Mouse (Mus musculus) lung, postnatal 4 days (tissue): ENCODE results near the gene Bst2.

Experiments used
- DNase-seq, 2 experiments: peaks; one replicate each; pipeline ENCODE4 v3.0.0; 2021

The Bst2 gene

DNA sequence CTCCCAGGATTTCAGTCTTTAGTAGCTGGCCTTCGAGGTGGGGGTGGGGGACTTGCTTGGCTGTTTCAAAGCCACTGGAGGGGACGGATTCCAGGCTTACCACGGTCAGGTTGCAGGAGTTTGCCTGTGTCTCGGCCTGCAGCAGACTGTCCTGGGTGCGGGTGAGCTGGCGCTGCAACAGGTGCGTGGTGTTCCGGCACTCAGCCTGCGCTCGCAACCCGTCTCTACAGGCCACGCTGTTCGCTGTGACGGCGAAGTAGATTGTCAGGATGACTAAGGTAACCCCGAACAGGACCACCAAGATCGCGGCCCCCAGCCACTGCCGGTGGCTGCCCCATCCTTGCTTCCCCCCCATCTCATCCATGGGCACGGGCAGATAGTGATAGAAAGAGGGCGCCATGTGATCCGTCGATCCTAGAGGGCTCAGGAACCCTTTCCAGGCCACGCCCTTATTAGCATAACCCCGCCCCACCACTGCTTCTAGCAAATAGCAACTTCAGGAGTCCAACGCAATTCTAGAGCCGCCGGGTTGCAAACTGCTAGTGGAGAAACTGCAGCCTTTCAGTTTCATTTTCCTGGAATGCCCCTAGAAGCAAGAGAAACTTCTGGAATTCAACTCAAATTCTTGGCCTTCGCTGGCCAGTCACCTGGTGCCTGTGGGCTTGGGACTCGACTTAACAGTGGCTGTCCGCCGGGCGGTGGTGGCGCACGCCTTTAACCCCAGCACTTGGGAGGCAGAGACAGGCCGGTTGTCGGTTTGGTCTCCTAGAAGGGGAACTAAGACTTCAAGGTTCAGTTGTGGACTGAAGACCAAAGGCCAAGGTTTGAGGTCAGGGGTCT, at the start of gene Bst2:
Gene Bst2, minus strand, starts transcription at position 429 of the 840 bp plus-strand sequence.
- peak; percentile 91 to 92 for DNase-seq

DNA sequence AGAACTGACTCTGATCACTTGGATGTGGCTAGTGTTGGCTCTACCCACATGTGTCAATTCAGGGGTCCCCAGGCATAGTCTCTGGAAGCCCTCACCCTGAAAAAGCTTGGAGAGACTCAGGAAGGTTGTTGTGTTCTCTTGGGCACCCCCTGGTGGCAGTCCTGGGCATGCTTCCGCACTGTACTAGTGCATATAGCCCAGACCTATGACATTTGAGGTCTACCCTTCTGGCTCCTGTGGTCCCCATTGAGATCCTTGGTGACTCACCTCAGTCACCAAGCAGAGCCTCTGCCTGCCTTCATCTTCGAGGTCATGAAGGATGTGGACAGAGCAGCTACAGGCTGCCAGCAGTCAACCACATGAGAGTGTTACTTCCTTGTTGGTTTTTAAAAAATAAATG, 49.6 kb upstream of the Bst2 start:
- peak in 1 of 2 experiments; percentile 65 for DNase-seq

DNA sequence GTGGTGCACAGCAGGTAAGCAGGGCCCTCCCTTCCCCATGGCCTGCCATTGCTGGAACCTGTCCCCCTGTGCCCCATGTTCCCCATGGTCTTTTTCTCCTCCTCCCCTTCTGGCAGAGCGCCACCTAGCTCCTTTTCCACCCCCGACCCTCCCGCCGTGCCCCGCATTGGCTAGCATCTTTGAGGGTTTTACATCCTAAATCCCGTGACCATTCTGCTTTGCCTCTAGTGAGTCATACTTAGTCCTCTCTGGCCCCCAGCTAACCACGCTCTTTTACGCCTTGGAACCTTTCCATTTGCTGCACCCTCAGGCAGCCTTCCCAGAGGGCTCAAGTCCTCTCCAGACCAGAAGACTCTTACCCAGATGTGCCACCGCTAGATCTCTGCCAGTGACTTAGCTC, 42.9 kb upstream of the Bst2 start:
- no peak for DNase-seq

DNA sequence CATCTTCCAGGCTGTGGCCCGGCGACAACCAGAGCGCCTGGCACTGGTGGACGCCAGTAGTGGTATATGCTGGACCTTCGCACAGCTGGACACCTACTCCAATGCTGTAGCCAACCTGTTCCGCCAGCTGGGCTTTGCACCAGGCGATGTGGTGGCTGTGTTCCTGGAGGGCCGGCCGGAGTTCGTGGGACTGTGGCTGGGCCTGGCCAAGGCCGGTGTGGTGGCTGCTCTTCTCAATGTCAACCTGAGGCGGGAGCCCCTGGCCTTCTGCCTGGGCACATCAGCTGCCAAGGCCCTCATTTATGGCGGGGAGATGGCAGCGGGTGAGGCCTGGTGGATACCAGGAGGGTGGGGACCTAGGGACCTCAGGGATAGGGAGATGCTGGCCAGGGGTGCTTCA, 42.2 kb upstream of the Bst2 start:
- no peak for DNase-seq

DNA sequence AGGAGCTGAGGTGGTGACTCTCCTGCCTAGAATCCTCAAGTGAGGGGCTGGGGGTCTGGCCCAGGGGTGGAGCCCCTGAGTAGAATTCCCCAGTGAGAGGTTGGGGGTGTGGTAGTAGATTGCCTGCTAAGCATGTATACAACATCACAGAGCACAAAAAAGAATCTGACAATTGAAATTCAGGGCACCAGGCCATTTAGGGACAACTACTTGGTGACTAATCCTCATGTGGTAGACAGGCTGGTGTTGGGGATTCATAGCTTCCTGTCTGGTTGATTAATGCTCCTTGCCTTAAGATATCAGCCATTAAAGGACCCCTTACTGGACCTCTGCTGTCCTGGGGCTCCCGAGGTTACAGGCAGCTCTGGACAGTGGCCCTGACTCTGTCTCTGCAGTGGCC, 41.8 kb upstream of the Bst2 start:
- DNase-seq = no peak

DNA sequence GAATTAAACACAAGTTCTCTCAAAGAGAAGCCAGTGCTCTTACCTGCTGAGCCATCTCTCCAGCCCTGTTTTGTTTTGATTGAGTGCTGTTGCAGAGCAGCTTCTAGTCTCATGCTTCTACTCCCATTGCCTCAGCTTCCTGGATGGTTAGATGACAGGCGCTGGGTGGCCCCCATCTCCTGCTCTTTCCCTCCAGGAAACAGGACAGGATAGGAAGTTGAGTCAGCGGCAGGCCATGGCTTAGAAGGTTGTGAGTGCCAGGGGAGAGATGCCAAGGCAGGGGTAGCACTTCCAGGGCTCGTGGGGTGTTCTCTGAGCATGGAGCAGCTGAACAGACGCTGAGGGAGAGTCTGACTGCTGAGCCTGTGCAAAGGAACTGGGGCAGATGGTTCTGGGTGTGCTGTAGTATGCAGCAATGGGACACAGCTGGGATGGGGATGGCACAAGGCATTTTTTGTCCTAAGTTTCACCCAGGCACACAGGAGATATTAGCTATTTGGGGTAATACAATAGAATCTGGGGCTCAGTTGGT, 40.7 kb upstream of the Bst2 start:
- no peak for DNase-seq

DNA sequence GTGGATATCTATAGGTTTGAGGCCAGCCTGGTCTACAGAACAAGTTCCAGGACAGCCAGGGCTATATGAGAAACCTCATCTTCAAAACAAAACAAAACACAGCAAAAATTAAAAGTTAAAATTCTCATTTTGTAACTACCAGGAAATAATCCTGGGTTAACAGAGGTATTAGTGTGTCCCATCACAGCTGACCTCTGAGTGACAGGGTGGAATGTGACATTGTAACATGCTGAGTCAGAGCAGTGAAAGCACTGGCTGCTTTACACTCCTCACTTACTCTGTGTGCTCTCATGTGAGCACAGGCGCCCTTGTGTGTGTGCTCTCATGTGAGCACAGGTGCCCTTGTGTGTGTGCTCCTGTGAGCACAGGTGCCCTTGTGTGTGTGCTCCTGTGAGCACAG, 37.8 kb upstream of the Bst2 start:
- no peak for DNase-seq

DNA sequence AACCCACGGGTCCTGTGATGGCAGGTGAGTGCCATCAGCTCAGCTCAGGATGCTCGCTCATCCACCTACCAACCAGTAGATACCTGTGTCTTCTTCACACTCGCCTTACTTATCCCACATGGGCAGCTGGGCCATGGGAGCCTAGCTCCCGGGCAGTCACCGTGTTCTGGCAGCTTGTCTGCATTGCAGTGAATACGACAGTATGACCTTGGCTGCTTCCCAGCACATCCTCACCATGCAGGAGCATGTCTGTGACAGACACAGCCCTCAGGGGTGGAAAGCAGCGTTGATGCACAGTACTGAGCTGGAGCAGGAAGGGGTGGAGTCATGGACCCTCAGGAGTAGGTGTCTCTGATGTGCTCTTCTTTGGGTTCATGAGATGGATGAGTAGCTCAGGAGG, 37.2 kb upstream of the Bst2 start:
- no peak for DNase-seq

DNA sequence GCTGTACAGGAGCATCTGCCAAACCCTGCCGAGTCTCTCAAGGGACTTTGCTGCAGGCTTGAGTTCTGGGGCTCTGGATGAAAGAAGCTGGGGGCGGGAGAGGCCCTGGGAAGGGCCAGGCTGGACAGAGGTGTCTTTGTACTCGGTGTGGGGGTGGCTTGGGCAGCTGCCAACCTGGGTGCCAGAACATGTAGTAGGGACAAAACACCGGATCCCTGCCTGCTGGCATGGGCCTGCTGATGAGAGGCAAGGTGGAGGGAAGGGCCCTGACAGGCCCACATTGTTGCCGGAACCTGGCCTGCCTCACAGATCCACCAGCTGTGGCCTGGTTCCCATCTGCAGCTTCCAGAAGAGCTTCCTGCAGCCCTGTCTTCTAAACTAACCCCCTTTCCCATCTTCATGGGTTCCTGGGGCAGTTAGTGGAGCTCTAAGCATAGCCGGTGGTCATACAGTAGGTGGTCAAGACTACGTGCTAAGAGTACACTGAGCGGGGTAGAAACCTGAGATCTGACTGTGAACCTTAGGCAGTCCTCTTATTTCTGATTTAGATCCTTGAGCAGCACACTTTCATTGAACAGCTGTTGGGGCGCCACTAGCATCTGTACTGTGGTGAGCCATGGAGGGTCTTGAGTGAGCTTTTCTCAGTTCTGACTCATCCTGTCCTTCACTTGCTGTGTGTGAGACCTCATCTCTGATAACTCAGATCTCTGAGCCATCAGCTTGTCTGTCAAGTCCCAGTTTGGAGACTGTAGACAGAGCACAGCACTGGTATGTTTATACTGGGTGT, 35.8 kb upstream of the Bst2 start:
- DNase-seq = peak in 1 of 2 experiments; percentile 69

DNA sequence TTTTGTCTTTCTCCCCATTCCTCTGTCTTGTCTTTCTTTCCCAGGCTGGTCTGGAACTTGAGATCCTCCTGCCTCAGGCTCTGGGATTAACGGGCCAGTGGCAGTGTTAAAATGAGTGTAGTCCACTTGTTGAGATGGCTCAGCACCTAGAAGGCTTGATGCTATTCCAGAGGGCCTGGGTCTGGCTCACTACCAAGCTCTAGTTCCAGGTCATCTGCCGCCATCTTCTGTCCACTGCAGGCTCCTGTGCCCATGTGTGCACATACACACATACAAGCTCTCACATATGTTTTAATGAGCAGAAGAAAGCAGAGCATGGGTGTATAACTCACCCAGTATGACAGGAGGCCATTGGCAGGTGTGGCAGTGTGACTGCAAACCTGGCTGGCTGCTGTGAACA, 34.8 kb upstream of the Bst2 start:
- DNase-seq = no peak

DNA sequence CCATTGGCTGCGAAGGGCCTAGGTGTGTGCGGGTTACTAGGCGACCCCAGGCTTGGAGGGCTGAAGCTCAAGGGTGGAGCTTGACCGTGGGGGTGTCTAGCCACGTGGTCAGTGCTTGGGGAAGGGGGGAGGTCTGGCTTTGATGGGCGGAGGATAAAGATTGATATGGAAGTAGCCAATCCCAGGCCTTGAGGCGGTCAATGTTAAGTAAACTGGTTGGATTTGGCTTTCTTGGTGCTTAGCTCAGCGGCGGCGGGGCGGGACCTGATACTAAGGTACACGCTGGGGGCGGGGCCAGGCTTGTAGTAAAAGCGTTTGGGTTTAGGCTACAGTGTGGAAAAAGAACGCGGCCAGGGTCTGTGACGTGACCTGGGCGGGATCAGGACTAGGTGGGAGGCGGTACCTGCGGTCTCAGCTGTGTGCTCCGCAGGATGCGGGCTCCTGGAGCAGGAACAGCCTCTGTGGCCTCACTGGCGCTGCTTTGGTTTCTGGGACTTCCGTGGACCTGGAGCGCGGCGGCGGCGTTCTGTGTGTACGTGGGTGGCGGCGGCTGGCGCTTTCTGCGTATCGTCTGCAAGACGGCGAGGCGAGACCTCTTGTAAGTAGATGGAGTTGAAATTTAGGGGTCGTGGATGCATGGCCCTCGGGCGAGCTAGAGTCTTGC, 33.2 kb upstream of the Bst2 start:
- DNase-seq = peak; percentile 93 to 96

DNA sequence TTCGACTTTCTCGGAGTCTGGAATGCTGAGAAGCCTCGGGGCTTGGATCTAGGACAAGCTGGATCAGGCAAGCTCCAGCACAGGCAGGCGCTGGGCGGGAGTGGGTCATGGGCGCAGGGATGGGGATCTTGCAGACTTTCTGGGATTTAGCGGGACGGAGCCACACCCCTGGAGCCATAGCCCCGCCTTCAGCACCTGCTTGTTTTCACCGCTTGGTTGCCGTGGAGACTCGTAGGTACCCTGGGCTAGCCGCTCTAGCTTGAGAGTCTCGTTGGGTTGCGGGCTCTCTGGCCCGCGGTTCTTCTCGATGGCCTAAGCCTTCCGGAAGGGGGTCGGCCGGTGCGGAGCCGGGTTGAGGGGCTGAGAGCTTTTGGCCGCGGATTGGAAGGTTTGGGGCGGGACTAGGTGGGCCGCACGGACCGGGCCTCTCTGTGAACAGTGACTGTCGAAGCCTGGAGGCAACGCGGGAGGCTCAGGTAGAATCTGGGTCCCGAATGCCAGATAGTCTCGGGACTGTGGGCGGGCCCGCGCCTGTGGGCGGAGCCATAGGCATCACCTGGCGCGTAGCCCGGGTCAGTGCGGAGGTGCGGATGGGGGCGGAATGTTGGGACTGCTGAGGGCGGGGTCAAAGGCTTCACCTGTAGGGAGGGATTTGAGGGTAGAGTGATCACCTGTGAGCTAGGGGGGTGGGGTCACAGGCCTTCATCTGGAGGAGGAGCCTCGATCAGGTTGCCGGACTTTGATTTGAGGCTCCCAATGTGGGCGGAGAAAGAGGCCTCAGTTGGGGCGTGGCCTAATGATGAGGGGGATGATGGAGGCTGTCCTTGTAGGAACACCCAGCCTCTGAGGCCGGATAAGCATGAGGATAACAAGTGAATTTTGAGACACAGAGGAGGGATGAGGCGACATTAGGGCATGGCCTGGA, 32.4 kb upstream of the Bst2 start:
- DNase-seq = peak; percentile 90 to 93

DNA sequence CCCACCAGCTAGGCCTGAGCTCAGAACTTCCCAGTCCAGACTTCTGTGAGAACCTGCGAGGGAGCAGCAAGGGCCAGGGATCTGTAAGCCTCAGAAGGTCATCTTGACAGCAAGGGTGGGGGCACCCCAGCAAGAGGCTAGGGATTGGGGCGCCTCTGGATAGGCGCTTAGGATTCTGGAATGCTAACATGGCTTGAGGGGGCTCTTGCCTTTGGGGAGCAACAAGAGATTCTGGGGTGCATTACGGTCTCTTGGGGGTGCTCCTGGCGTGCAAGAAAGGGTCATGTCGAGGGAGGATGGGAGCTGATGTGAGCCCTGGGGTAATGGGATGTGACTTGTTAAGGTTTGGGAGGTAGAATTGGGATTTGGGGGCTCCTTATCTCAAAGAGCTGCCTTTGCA, 31.7 kb upstream of the Bst2 start:
- DNase-seq = no peak

DNA sequence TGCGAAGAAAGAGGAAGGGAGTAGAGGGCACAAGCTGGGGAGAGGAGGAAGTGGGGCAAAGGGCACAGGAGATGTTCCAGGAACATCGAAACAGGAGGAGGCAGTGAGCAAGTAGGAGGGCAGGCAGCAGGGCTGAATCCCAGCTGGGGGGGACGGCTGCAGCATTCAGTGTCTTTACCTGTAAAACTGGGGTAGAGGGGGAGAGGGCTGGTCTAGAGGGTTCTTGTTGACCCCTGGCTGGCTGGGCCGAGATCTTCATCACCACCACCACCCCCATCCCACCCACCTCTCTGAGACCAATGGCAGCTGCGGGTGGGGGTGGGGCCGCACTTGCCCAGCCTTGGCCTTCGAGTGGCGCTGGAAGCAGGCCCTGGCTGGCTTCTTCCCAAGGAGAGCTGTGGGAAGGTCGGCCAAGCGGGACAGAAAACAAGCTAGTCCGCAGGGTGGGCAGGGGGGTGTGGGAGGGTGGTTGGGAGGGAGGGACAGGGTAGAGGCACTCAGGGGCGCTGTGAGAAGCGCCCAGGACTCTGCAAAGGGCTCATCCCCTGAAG, 31.2 kb upstream of the Bst2 start, which contains the start of gene Slc27a1:
Gene Slc27a1, plus strand, starts transcription at position 496 of the 551 bp plus-strand sequence.
- DNase-seq = peak; percentile 65 to 82

DNA sequence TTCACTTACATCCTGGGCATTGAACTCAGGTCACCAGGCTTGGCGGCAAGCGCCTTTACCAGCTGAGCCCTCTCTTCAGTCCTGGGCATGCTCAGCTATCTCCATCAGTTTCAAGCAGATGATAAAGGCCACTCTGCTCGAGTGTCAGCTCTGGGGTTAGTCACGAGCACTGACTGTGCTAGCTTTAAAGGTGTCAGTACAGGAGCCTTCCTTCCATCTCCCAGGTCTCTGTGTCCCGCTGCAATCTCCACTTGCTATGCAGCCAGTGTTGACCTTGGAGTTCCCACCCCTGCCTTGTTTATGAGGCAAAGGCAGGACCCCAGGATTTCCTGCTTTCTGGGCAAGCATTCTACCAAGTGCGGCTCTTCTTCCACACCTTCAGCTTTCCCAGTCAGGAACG, 30.3 kb upstream of the Bst2 start:
- no peak for DNase-seq

DNA sequence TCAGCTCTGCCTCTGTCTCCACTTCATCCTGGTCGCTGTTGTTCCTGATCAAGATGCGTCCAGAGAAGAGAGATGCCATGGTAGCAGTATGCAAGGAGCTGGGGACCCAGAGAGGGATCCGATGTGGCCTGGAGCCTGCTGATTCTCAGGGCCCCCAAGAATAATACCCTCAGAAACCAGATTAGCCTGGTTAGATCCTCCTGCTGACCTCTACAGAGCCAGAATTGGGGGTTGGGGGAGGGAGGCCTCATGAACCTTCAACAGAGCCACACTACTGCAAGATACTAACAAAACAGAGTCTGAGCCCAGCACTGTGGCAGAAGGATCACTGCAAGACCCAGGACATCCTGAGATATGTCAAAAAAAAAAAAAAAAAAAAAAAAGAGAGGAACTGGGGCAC, 29.2 kb upstream of the Bst2 start, which contains the start of gene Nxnl1:
Gene Nxnl1, minus strand, starts transcription at position 101 of the 400 bp plus-strand sequence.
- DNase-seq = no peak

DNA sequence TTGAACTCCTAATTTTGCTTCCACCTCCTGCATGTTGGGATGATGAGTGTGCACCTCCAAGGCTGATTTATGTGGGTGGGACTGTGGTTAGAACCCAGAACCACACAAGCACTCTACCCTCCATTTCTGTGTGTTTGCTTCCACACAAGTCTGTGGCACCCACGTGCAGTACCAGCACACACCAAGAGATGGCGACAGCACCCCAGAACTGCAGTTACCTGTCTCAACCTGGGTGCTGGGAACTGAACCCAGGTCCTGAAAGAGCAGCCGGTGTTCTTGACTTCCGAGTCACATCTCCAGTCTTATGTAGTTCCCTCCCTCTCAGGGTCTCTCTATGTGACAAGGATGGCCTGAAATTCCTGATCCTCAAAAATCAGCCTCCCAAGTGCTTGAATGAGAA, 26.7 kb upstream of the Bst2 start:
- DNase-seq = no peak

DNA sequence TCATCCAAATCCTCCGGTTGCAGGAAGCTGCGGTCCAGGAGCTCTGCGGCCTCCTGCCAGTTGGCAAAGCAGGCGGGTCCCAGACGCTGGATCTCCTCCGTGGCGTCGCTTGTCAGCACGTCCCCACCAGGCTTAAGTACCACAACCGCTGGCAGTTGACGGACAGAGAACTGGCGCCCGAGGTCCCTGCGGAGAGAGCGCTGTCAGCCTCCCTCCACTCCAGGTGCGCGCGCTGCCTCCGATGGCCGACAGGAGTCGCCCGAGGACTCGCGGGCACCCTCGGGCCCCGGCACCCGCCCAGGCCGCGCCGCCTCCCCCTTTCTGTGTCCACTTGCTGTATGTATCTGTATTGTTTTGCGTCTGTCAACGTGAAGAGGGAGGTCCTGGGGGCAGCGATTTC, 25.5 kb upstream of the Bst2 start:
- peak; percentile 84 to 90 for DNase-seq

DNA sequence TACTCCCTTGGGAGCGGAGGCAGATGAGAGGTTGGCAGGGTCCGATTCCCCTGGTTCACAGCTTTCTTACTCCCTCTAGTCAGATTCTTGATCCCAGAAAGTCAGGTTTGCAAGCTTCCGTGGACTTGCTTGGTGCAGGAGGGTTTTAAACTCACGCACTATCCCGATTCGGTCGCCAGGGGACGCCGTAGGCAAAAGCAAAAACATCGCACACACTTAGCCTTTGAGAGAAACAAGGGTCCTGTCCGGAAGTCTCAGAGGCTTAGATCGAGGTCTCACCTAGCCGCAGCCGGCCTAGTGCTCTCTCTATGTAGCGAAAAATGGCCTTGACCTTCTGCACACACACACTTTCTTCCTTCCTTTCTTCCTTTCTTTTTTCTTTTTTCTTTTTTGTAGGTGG, 24.1 kb upstream of the Bst2 start:
- DNase-seq = peak; percentile 60 to 79

DNA sequence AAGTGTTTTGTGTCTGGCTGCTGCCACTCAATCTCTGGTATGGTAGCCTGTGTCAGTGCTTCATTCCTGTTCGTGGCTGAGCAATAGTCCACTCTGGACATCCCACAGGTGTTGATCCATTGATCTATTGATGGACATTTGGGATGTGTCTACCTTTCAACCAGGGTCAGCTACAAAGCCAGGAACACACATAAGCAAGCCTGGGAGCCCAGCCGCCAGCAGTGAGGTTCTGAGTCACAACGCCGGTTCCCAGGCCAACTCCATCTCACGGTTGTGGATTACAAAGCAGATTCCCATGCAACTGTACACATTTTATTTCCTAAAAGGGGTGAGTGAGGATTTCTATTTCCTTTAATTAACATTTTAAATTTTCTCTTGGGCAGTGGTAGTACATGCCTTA, 23.5 kb upstream of the Bst2 start:
- DNase-seq = no peak

DNA sequence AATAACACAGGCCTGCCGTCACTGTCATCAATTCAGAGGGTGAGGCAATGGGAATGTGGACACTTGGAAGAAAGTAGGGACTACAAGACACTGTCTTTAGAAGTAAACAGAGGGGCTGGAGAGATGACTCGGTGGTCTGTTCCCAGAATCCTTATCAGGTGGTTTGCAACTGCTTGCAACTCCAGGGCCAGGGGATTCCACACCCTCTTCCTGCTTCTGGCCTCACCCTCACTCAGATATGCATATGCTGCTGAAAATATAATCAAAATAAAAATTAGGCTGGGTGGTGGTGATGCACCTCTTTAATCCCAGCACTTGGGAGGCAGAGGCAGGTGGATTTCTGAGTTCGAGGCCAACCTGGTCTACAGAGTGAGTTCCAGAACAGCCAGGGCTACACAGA, 22.8 kb upstream of the Bst2 start:
- DNase-seq = no peak
